Mouse (Mus musculus): Measurements from ENCODE around the gene Gpr155.

GRCm38 (mm10) chr2:73407662-73408061 is 21.3 kb upstream of the Gpr155 start:
- TF ChIP-seq CTCF (IDR thresholded peaks at IDR 0.05; ENCODE audit: extremely low read depth, insufficient read depth, insufficient read length, insufficient replicate concordance) (no peak), POLR2A (IDR thresholded peaks at IDR 0.05; ENCODE audit: low read depth, low read length) (no peak)

Data from spleen, adult 2 months (tissue).